Mouse (Mus musculus): ENCODE results near the gene Cmtr1.
"Not testable (repeated sequence)": the region's sequence is repeated elsewhere in the genome, so short reads cannot be mapped to it uniquely, and the experiment has no call there.

Cmtr1 gene

DNA sequence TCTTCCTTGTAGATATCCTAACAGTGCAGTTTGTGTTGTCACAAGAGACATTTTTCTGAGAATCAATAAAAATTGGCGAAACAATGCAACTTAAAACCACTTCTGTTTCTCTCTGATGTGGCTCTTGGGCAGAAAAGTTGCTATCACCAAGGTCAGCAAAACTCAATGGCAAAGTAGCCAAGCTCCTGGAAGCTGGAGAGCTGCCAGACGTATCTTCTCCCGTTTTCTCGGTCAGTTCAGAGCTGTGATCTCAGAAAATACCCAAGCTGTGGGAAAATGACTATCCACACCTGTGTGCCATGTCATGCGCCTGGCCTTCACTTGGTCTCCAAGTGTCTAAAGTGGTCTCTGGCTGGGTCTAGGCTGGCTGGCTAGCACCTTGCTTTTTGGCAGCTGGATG, 45.5 kb downstream of the Cmtr1 start:
- CTCF ChIA-PET: no interaction called here

DNA sequence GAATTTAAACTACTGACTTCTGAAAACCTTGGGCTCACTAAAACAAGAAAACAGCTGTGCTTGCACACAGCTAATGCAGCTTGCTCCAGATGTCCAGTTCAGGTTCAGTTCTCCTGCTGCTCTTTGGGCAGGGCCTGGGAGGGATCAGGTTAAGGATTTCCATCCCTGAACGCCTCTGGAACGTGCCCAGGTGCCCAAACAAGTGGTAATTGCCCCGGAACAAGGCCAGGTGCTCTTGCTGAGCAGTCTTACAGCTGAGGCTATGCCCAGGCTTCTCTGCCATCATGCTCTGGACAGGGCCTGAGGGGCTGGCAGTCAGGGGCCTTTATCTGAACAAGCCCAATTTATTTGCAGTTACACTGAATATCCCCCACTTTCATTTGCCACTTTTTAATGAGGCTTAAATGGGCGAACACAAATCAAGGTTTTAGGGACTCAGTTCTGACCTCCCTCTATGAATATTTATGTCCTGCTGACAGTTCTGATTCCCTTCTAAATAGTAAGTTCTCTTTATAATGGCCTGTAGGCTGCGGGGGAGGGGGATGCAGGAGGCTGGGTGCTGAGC, 46.7 kb downstream of the Cmtr1 start:
- CTCF ChIA-PET: no interaction called here

DNA sequence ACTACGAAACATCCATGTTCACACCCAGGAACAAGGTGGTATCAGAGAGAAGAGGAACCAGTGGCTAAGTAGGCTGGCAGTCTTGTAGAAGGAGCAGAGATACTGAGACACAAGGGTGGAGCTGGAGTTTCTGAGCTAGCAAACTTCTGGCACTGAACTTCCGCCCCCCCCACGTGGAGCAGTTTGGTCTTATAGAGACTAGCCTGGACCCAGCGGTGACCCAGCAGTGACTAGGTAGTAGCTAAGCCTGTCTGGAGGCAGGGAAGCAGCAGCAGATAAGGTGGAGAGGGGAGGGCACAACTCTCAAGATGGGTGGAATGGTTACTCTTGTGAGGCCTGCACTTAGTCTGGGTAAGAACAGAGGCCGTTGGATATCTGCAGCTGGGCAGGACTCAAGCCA, 48.4 kb downstream of the Cmtr1 start:
- CTCF ChIA-PET: interaction anchor here (0.6 kb wide), 1 partner anchor 65 kb away, joined by 6 read pairs; no protein-coding TSS in a partner anchor

DNA sequence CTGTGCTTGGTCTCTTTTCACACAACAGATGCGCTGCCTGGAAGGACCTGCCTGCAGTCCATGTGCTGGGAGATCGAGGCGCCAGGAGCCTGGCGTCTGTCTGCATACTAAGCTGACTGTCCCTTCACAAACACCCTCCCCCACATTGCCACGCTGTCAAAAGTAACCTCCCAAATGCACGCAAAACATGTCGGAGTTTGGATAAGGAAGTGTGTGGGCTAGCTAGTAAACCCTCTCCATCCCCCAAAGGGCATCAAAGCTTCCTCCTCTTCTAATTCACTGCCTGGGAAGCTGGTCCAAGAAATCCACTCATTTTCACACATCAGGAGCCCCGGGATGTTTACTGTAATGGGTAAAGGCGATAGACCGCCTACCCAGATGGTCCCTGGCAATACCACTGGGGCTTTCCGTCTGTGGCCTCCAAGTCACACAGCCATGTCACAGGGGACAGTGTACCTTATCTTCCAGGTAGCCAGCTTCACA, 50.2 kb downstream of the Cmtr1 start:
- CTCF ChIA-PET: no interaction called here

DNA sequence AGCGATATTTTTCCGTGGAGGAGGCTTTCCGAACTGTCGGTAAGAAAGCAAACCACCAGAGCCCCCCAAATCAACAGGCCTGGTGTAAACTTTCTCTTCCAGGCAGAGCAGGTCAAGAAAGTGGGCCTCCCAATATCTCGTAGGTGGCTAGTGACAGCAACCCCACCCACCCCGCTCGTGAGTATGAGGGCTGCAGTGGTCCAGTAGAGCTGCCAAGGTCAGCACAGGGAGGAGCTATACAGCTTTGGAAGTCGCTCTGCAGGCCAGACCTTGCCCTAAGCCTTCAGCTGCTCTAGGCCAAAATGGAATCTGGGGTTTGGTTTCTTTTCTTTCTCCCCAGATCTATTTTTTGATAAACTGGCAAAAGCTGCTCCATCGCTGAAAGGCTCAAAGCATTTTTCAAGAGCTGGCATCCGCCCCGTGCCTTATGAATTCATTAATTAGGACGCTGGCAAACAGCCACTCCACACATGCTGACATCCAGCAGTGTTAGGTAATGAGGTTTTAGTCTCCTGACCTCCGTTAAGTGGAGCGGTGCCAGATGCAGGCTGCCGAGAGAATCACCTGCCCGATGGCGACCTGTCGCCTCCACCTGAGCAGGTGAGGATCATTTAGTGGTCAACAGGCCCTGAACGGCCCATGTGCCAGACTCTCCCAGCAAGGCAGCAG, 50.8 kb downstream of the Cmtr1 start:
- CTCF ChIA-PET: no interaction called here

DNA sequence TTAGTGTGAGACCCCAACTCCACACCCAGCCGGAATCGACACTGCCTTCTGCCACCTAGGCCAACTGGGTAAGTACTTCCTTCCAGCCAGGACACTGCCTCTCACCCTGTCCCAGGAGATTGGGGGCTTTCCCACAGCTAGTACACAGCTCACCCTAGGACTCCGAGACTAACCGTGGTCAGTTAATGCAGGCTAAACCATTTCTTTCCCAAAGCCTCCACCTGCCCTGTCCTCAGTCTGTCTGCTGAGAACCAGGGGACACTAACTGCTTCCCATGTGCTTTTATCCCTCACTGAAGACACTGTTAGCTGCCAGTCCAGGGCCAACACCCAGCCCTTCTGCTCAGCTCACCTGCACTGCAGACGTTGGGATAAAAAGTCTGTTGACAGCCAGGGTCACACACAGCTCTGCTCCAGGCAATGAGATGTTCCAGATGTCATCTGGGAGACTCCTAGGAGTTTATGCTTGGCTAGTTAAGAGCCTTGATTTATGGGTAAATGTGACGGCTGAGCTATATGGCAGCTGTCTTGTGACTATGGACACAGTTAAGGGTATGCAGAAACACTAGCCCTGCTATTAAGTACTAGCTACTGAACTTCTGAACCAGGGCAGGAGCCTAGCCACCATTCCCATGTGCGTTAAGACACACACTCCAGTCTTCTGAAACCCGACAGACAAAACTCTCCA, 51.5 kb downstream of the Cmtr1 start:
- CTCF ChIA-PET: no interaction called here

DNA sequence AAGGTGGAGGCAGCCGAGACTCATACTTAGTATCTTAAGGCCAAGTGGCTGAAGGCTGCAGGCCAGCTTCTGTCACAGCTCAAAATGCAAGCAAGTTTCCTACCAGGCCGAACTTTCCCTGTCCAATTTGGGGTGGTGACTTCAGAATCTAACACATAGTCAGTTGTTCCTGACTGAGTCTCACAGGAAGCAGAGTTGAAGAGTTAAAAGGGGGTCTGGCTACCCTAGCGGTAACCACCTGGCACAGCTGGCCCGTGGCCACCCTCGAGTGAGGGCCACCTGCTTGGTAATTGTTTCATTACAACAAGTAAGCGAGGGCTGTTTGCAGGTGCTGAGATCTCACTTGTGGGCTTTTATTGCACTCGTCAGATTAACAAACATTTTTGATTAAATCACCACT, 52.2 kb downstream of the Cmtr1 start:
- CTCF ChIA-PET: no interaction called here

DNA sequence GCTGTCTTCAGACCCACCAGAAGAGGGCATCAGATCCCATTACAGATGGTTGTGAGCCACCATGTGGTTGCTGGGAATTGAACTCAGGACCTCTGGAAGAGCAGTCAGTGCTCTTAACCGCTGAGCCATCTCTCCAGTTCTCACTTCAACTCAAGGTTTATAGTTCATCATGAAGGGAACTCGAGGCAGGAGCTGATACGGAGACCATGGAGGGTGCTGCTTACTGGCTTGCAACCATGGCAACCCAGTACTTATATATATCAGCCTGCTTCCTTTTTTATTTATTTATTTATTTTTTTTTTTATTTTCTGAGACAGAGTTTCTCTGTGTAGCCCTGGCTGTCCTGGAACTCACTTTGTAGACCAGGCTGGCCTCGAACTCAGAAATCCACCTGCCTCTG, 53.3 kb downstream of the Cmtr1 start:
- CTCF ChIA-PET: not testable (repeated sequence)

DNA sequence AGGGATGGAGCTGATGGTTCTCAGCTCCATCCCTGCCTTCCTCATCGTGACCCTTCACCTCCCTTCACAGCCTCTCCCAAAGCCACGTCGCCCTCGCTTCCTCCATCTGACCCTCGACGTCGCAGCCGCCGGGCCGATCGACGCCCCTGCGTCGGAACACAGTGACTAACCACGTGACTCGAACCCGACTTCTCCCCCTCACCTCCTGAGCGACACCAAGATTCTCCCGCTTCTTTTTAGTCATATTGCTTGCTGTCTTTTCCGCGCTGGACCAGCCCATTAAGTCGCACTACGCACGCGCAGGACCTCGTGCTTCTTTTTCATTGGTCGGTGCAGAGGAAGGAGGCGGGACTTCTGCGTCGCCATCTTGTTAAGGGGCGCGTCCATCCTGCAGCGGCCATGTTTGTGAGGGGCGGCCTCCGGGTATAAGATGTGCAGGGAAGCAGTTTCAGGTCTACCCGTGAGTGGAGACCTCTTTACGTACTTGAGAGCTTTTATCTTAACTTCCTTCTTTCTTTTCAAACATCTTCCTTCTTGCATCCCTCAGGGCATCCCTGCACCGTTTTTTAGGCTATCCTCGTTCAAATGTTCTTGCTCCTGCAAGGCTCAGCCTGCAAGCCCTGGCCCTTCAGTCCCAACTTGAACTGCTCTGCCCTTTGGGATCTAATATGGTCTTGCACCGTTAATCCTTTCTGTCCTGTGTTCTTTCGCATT, 56.5 kb downstream of the Cmtr1 start, which contains the start of gene Ccdc167:
Ccdc167 (minus strand) TSS at position 313 of the 714 bp plus-strand sequence.
- CTCF ChIA-PET: interaction anchor here (0.8 kb wide), 1 partner anchor 55 kb away, joined by 3 read pairs; no protein-coding TSS in a partner anchor

DNA sequence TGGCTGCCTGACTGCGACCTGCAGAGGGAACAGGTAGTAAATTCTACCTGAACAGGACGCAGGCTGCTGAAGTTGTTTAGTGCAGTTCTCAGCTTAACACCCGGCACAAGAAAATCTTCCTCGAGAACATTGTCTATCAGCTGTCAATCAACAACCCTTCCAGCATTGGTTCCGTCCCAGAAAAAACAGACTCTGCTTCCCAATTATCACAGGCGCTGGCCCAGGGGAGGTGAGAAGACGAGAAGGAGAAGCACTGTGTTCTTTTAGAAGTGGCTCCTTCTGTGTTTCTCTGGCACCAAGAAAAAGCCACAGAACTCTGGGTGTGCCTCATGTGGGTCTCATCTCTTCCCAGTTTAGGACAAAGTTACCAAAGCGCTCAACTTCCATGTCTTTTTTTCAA, 58.3 kb downstream of the Cmtr1 start:
- CTCF ChIA-PET: interaction anchor here (0.6 kb wide), 1 partner anchor 1514 kb away, joined by 3 read pairs; no protein-coding TSS in a partner anchor

DNA sequence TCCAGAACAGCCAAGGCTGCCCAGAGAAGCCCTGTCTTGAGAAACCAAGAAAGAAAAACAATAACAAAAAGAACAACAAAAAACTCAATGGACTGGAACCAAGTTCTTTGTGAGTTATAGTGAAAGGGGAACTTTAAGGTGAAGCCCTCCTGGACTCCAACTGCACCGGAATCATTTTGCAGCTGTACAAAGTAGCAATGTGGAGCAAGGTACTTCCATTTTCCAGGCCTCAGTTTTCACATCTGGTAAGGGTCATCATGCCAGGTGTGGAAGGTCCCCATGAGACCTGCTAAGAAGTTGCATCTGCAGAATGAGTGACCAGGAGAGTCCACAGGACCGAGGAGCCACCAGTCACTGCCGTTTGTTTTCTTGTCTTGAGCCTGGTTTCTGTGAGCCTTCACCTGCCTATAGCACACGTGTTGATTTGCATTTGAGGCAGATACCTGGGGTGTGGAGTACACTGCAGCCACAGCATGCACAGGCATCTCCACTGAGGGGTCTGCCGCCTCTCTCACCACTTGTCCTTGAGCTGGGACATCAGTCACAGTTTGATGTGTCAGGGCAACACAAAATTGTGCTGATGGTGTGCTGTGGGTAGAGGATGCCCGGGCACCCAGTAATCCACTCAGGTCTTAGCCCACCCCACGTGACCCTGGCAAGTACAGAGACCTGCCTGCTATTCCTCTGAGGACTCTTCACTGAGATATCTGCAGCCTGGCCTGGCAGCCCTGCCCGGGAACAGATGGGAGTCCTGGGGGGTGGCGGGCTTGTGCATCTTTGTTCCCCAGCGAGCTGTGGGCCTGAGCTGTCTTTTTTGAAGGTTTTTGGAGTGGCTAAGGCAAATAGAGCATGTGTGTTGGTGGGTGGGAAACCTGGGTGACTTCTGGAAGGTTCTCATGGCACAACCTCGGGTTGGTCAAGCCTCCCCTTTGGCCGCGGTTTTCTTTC, 59.5 kb downstream of the Cmtr1 start:
- CTCF ChIA-PET: no interaction called here

DNA sequence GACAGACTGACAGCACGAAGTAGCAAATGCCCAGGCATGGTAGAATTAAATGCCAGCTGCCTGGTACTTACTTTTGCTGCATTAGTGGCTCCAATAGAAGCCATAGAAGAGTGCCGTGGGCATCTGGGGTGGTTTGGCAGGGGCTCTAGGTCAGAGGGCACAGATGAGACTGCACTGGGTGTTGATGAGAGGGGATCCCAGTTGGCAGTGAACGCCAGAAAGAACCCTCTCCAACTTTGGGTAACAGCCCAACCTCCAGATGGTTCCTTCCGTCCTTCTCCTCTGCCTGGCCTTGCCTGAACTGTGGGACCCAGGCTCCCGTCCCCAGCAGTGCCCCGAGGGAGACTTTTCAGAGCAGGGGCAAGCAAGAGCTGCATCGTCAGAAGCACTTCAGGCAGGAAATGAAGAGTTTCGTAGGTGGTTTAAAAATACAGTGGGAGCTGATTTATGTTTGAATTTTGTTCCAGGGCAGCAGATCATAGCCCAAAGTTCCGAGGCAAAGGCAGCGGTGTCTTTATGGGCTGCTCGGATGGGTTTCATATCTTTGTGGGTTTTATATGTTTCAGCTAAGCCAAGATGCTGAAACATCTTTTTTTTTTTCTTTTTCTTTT, 60.5 kb downstream of the Cmtr1 start:
- CTCF ChIA-PET: no interaction called here

DNA sequence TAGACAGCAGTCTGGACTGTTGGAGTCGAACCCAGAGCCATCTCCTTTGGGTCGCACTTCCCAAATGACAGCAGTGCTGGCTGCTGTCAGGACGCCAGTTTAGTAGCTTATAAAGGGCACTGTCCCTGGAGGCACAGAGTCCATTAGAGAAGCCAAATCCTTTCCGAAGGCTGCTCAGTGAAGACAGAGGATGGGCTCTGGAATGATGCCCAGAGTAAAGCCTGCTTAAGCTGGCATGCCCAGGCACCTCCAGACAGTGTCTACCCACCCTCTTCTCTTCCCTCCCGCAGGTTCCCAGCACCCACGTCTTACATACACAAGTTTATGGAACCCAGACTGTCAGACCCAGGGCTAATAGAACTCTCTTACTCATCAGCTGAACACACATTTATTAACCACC, 64.2 kb downstream of the Cmtr1 start:
- CTCF ChIA-PET: no interaction called here

DNA sequence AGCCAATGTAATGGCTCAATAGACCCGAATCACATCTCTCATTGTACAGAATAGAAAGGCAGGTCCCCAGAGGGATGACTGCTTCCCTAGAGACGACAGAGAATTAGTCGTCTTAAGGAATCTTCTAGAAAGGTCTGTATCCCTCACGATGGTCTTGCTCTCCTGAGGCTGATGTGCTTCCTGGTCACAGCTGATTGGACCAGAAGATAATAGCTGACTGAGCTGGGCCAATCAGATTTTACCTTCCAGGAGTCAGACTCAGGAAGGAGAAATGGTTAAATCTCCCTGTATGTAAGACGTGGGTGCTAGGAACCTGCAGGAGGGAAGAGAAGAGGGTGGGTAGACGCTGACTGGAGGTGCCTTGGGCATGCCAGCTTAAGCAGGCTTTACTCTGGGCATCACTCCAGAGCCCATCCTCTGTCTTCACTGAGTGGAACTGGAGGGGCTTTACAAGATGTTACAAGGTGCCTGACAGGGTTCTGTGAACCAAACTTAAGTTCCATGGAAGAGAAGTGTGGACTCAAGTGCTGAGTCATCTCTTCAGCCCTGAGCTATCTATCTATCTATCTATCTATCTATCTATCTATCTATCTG, 64.7 kb downstream of the Cmtr1 start:
- CTCF ChIA-PET: no interaction called here

DNA sequence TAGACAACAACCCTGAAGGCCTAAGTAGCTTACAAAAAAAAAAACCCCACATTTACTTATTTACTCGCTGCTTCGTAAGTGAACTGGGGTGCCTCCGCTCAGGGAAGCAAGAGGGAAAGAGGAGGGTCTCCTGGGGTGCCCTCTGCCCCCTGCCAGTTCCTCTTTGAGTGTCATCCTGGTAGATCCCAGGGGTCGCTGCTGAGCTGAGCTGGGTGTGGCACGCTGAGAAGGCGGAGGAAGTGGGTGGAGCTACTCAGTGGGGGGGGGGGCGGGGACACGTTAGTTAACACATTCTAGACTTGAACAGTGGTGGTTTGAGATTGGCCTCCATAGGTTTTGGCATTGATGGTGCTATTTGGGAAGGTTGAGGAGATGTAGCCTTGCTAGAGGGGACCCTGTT, 67.7 kb downstream of the Cmtr1 start:
- CTCF ChIA-PET: no interaction called here

DNA sequence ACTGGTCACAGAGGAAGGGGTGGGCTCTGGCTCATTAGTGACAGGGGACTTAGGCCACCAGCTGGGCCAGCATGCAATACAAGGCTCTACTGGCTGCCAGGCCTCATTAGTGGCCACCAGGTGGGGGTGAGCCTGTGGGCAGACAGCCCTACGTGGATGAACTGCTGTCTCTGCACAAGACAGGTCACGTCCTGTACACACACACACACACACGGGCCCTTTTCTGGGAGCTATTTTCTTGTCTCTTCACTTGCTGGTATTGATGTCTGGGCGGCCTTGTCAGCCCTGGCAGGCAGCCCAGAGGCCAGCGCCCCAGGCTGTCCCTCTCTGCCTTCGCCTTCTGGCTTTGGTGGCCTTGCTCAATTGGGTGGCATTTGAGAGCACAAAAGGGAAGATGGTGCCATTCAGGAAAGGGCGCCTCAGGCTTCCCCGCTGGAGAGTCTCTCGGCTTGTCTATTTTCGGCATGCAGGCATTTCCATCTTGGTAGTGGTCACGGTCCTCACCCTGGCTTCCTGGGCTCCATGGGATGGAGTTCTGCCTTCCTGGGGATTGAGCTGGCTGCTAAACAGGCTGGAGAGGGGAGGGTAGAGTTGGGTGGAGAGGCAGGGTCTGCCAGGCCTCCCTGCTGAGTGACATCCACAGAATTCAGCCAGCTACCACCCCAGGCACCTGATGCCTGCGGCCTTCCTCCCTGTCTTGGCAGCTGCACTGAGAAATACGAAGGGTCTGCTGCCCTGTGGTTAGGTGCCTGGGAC, 70.3 kb downstream of the Cmtr1 start:
- CTCF ChIA-PET: no interaction called here

DNA sequence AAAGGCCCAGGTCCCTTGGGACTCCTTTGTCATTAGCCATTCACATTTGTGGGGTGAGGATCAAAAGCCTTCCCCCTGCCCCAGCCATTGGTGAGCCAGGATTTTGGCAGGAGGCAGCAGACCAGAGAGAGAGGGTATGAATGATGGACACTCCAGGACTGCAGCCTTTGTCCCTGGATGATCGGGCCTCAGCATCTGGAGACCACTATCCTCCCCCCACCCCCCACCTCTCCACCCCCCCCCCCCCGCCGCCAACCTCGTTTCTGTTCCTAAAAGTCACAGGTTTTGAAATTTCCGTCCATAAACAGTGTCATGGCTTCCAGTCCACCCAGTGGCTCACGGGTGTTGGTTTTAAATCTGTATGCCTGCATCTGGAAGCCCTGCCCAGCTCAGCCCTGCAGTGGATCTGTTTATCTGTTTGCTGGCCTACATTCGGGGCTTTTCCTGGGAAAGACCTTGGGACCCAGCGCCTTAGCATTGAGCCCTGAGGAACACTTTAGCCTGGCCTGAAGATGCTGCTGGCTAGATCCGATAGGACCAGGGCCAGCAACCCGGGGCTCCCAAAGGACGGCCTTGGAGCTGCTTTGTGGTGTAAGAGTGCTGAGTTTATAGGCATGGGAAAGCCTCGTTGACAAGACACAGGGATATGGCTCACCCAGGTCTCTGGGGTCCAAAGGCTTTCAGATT, 71.0 kb downstream of the Cmtr1 start:
- CTCF ChIA-PET: interaction anchor here (0.9 kb wide), 1 partner anchor 43 kb away, joined by 3 read pairs; no protein-coding TSS in a partner anchor

DNA sequence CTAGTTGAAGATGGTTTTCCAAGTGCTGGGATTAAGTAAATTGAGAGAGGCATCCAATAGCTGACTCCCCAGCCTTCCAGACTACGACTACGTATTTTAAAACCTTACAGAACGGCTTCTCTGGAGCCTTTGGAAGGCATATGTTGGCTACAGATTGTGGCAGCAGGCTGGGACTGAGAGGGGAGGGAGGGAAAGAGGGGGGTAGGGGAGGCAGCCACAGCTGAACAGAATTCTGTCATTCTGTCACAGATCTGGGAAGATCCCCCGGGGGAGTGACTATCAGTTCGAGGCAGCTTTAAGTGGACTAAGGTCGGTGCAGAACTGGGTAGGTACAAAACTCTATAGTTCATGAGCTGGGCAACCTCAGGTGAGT, 71.5 kb downstream of the Cmtr1 start:
- CTCF ChIA-PET: interaction anchor here (0.9 kb wide), 1 partner anchor 43 kb away, joined by 3 read pairs; no protein-coding TSS in a partner anchor

DNA sequence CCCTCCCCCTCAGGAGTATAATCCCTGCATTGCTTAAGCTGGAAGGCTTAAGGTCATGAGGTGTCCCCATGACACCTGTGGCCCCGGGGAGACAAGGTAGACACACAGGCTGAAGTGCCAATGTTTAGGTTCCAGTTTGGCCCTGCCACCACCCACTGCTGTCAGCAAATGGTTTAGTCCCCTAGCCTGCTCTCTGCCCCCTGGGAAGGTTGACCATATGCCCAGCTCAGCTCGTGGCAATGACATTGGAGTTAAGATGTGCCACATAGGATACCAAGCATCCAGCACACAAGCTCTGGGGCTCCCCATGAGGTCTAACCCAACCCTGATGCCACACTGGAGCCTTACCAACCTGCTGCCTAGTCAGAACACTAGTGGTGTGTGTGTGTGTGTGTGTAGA, 72.1 kb downstream of the Cmtr1 start:
- CTCF ChIA-PET: interaction anchor here (0.9 kb wide), 1 partner anchor 42 kb away, joined by 3 read pairs; no protein-coding TSS in a partner anchor
